Mouse (Mus musculus): ENCODE measurements around the gene Tepp. TPM values are rescaled to one million over a fixed set of nuclear protein-coding genes. Genes with fewer than 3 reads are reported as not detected.

The Tepp gene
- polyA plus RNA-seq, 1 experiment from 2014 or later: not detected

DNA sequence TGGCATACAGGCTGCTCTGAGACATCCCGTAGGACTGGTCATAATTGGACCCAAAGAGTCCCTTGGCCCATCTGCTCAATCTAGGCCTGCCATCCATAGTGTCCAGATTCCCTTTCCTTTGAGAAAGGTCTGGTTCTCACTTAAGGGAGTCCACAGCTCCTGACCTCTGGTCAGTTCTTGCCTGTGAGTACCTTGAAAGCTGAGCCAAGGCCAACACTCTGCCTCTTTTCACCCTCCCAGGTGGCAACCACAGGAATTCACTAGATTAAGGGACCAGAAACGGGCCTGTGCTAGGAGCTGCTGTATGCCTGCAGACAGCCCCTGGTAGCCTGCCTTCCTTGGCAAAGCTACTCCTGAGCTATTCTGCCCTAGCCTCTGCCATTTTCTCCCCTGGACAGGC lies 44.2 kb downstream of the Tepp start:
- no peaks in the 10 kb centered on the region for H3K9me3 ChIP-seq
- WGBS: 81% methylated on average over 2 of the region's 2 CpGs
- DNase-seq (ENCODE audit: low spot score): no peak
- peaks cover 27% of the 10 kb centered on the region for H3K27me3 ChIP-seq (ENCODE audit: insufficient read depth, poor library complexity, severe bottlenecking)
- 0 out of 2 replicates have a peak, but pooled peaks cover 6% of the 10 kb centered on the region for H3K36me3 ChIP-seq
- H3K4me1 ChIP-seq (replicated peaks): peaks cover 55% of the 10 kb centered on the region
- H3K27ac ChIP-seq: no peak overlapping the region
- no peak overlapping the region for H3K4me3 ChIP-seq

DNA sequence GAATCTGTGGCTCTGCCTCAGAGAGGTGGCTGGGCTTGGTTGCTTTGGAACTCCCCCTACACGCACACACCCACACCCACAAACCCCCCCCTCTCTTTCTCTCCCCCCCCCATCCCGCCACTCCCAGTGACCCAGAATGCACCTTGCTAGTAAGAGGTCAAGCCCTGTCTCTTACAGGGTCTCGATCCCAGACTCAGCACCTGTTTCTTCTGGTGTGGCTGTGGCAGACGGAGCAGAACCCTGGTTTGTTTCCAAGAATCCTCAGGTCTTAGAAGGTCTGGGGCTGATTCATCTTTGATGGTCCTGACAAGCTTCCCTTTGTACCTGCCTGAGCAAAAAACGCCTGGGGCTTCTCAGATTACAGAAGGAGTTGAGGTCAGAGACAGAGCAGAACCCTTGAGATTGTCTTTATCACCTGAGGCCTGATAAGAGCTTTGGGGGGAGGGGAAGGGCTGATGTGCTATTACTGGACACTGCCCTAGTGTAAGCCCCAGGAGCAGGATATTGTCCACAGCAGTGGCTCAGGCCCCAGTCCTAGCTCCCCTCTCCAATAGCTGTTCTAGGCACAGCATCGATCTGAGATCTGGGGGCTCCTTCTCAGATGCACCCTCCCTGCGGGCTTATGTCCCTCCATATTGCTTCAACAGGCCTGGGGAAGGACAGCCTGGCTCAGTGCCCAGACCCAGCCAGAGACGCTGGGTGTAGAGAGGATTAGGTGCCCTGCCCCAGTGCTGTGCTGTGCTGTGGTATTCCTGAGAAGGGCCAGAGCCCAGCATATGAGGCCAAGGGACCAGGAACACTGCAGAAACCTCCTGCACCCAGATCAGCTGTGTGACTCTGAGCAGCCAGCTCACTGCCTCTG lies 48.4 kb downstream of the Tepp start:
- Histone ChIP-seq H3K4me3 (no peak overlapping the region), H3K27ac (0 out of 2 replicates have a peak overlapping the region, but pooled peaks have one; percentile 69), H3K4me1 (replicated peaks) (peaks cover 46% of the 10 kb centered on the region), H3K27me3 (ENCODE audit: insufficient read depth, poor library complexity, severe bottlenecking) (no peaks in the 10 kb centered on the region), H3K9me3 (no peaks in the 10 kb centered on the region), H3K36me3 (peaks cover 9% of the 10 kb centered on the region; the same call in 1 of the 2 replicates)
- WGBS: 67% methylated on average over 8 of the region's 8 CpGs
- no peak for DNase-seq (ENCODE audit: low spot score)

DNA sequence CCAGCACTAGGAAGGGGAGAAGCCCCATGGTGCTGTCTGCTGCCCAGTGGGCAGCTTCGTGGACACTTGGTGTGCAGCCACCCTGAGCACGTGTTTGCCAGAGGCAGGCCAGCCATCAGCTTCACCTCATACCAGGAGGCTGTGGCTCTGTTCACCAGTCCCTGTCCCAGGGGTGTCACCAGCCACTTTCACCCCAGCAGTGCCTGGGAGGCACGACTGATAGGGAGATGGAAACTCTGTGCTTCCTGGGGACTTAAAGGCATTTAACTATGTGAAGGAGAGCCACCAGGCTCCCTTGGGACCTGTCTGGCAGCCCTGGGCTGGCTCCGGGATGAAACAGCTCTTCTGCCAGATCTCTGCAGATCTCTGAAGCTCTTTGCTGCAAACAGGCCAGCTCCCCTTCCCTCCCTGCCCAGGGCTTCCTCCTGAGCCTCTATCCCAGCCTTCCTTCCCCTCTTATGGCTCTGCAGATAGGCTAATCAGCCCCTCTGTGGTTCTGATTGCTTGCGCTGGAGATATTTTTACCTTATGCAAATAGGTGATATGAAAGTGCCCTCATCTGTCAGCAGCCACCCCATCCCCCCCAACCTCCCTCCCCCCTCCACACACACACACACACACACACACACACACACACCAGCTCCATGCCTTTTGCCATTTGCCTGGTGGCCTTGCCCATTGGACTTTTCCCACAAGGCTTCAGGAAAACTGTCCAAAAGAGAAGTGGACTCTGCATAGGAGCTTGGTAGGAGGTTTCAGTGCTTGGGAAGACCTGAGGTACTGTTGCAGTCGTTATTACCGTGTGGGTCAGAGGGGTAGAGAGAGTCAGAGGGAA lies 50.0 kb downstream of the Tepp start:
- H3K9me3 ChIP-seq: no peaks in the 10 kb centered on the region
- H3K36me3 ChIP-seq: peaks cover 8% of the 10 kb centered on the region; the same call in 1 of the 2 replicates
- 56% methylated on average over 7 of the region's 7 CpGs for WGBS
- H3K4me3 ChIP-seq: no peak overlapping the region
- H3K4me1 ChIP-seq (replicated peaks): peaks cover 35% of the 10 kb centered on the region
- no peak for DNase-seq (ENCODE audit: low spot score)
- peak overlapping the region; percentile 26; the same call in 1 of the 2 replicates for H3K27ac ChIP-seq
- no peaks in the 10 kb centered on the region for H3K27me3 ChIP-seq (ENCODE audit: insufficient read depth, poor library complexity, severe bottlenecking)

DNA sequence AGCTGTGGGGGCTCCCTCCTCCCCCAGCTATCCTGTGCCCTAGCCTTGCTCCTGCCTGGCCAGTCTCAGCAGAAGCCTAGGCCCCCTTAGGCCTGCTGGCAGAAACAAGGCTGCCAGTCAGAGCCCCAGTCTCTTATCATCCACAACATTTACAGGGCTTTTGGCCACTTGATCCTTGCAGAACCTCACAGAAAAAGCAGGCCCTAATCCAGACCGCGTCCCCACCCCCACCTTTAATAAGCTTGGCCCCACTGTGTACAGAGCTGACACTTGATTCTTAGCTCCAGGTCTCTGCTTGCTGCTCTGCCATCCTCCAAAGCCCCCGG lies 50.6 kb downstream of the Tepp start:
- Histone ChIP-seq H3K36me3 (peaks cover 8% of the 10 kb centered on the region; the same call in 1 of the 2 replicates), H3K4me1 (replicated peaks) (peaks cover 35% of the 10 kb centered on the region), H3K27me3 (ENCODE audit: insufficient read depth, poor library complexity, severe bottlenecking) (no peaks in the 10 kb centered on the region), H3K9me3 (no peaks in the 10 kb centered on the region), H3K27ac (peak overlapping the region; percentile 26; the same call in 1 of the 2 replicates), H3K4me3 (no peak overlapping the region)
- DNase-seq (ENCODE audit: low spot score): no peak
- WGBS: 78% methylated on average over 3 of the region's 3 CpGs

DNA sequence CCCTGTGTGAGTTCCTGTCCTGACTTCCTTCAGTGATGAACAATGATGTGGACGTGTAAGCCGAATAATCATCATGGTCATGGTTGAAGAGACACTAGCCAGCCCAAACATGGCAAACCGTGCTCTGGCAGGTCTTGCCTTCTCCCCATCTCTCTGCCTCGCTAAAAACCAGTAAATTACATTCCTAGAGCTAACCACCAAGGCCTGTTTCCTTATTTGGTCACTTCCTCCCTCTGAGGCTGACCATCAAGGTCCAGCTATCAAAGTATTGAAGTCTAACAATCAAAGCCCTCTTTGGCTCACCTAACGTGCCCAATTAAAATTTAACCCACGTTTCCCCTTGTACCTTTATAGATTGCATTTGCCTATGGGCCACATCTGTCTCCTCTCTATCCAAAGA lies 51.9 kb downstream of the Tepp start:
- no peaks in the 10 kb centered on the region for H3K9me3 ChIP-seq
- H3K27ac ChIP-seq: no peak overlapping the region
- H3K4me1 ChIP-seq (replicated peaks): peaks cover 35% of the 10 kb centered on the region
- DNase-seq (ENCODE audit: low spot score): no peak
- 80% methylated on average over 6 of the region's 6 CpGs for WGBS
- H3K36me3 ChIP-seq: peaks cover 21% of the 10 kb centered on the region
- H3K27me3 ChIP-seq (ENCODE audit: insufficient read depth, poor library complexity, severe bottlenecking): no peaks in the 10 kb centered on the region
- H3K4me3 ChIP-seq: no peak overlapping the region

DNA sequence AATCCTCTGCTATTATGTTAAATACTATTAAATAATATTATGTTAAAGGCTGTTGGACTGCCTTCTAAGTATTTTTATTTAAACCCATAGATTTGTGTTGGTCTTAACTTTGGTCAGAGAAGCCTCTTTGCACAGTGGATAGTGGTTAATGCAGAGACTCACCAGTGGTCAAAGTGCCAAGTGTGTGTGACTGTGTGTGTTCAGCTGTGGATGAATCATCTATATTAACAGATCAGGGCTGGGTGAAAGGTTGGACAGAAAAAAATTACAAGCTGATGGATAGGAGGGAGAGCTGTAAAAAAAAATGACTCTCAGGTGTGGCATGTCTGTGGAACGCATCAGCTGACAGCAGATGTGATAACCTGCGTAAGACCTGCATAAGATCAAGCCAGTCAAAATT lies 53.5 kb downstream of the Tepp start:
- H3K4me1 ChIP-seq (replicated peaks): peaks cover 30% of the 10 kb centered on the region
- no peaks in the 10 kb centered on the region for H3K27me3 ChIP-seq (ENCODE audit: insufficient read depth, poor library complexity, severe bottlenecking)
- no peak overlapping the region for H3K4me3 ChIP-seq
- 97% methylated on average over 2 of the region's 2 CpGs for WGBS
- DNase-seq (ENCODE audit: low spot score): no peak
- H3K9me3 ChIP-seq: no peaks in the 10 kb centered on the region
- peaks cover 37% of the 10 kb centered on the region for H3K36me3 ChIP-seq
- H3K27ac ChIP-seq: no peak overlapping the region

DNA sequence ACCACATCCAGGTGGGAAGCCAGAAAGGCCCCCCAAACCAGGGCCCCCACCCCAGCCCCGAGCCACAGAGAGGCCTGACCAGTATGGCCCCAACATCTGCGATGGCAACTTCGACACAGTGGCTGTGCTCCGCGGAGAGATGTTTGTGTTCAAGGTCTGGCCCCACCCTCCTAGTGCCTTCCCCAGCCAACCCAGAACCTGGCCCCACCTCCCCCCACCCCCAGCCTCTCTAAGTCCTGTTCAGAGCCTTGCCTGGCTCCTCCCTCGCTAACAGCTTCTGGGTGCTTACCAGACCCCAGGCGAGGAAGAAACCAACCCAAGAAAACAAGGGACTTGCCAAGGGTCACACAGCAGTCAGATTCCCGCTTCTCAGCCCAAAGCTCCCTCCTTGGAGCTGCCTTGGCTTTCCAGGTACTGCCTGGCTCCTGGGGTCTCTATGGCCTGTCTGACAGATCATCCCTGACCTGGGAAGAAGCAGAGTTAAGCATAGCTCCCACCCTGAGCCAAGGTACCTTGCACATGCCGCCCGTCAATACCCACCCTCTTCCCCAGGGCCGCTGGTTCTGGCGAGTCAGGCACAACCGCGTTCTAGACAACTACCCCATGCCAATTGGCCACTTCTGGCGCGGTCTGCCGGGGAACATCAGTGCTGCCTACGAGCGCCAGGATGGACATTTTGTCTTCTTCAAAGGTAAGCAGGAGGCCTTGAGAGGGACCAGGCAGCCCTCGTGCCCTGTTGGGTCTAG lies 59.4 kb downstream of the Tepp start:
- Histone ChIP-seq H3K36me3 (peaks cover 87% of the 10 kb centered on the region), H3K27me3 (ENCODE audit: insufficient read depth, poor library complexity, severe bottlenecking) (no peaks in the 10 kb centered on the region), H3K9me3 (no peaks in the 10 kb centered on the region), H3K27ac (no peak overlapping the region), H3K4me3 (peak overlapping the region; percentile 29; the same call in 1 of the 2 replicates), H3K4me1 (replicated peaks) (peaks cover 23% of the 10 kb centered on the region)
- 57% methylated on average over 20 of the region's 20 CpGs for WGBS
- DNase-seq (ENCODE audit: low spot score): peak; percentile 32

DNA sequence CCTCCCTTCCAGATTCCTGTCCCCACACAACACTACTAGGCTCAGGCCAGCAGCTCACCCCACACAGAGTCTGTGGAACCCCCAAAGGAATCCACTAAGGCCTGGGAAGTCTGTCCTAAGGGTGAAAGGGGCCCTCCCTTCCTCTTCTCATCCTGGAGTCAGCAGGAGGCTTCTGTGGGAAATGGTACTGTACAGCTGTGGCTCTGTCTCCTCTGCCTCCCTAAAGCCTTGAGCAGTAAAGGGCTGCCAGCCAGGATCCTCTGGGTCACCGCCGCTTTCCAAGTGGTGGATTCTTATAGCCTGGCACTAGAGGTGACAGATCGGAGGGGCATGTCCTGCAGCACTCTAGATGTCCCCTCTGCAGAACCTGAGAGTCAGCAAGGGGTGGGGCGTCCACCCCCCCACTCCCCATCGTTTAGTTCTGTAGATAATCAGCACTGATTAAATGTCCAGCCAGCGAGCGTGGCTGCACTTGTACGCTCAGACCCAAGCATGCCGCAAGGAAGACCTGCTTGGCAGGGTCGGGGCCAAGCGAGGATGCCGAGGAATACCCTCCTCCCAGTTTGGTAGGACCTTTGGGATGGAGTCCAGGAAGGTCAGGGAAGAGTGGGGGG lies 63.1 kb downstream of the Tepp start:
- Histone ChIP-seq H3K4me1 (replicated peaks) (peaks cover 35% of the 10 kb centered on the region), H3K4me3 (no peak overlapping the region), H3K27ac (no peak overlapping the region), H3K9me3 (no peaks in the 10 kb centered on the region), H3K27me3 (ENCODE audit: insufficient read depth, poor library complexity, severe bottlenecking) (no peaks in the 10 kb centered on the region), H3K36me3 (peaks cover 62% of the 10 kb centered on the region)
- no peak for DNase-seq (ENCODE audit: low spot score)
- WGBS: 89% methylated on average over 12 of the region's 12 CpGs

DNA sequence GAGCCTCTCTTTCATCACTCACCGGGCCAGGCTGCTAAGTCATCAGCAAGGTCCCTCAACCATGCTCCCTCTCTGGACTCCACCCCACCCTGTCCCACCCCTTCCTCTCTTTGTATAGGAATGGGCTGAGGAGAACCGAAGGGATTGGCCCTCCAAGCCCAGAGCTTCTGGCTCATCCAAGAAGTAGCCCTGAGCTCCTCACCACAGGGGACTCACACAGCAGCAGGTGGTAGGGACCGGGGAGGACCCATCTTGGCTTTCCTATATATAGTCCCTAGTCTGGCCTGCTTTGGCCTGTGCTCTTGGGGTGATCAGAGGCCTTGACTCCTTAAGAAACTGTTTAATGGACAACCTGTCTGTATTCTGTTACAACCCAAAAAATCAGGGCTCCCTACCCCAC lies 64.1 kb downstream of the Tepp start:
- peaks cover 28% of the 10 kb centered on the region for H3K4me1 ChIP-seq (replicated peaks)
- H3K27me3 ChIP-seq (ENCODE audit: insufficient read depth, poor library complexity, severe bottlenecking): no peaks in the 10 kb centered on the region
- H3K9me3 ChIP-seq: no peaks in the 10 kb centered on the region
- peaks cover 53% of the 10 kb centered on the region for H3K36me3 ChIP-seq
- 81% methylated on average over 3 of the region's 3 CpGs for WGBS
- DNase-seq (ENCODE audit: low spot score): no peak
- no peak overlapping the region for H3K4me3 ChIP-seq
- H3K27ac ChIP-seq: no peak overlapping the region

DNA sequence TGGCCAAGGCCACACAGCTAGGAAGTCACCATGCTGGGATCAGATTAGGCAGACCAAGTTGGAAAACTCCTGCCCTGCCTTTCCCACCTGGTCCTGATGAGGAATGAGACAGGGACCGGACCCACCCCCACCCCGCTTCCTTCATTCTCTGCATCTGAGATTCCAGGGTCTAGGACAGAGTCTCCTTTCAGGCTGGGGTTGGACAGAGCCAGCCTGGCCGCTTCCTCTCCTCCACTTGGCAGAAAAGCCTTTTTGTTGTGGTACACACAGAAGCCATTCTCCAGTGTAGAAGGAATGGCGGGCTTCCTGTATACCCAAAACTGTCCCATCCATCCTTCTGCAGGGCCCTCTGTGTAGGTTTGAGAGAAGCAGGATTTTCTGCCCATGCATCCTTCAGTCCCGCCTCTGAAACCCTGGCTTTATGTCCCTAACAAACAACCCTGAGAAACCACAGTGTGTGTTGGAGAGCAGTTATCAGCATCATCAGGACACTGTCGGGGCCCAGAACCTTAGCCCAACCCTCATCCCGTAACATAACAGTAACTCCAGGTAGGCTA lies 65.1 kb downstream of the Tepp start:
- Histone ChIP-seq H3K36me3 (peaks cover 43% of the 10 kb centered on the region), H3K27ac (no peak overlapping the region), H3K4me1 (replicated peaks) (peaks cover 20% of the 10 kb centered on the region), H3K9me3 (no peaks in the 10 kb centered on the region), H3K27me3 (ENCODE audit: insufficient read depth, poor library complexity, severe bottlenecking) (no peaks in the 10 kb centered on the region), H3K4me3 (no peak overlapping the region)
- no peak for DNase-seq (ENCODE audit: low spot score)
- WGBS: 80% methylated on average over 7 of the region's 7 CpGs
